Mouse (Mus musculus): Measurements from ENCODE around the gene Trappc6a.
"Not testable (repeated sequence)": the region's sequence is repeated elsewhere in the genome, so short reads cannot be mapped to it uniquely, and the experiment has no call there.

Gene Trappc6a

DNA sequence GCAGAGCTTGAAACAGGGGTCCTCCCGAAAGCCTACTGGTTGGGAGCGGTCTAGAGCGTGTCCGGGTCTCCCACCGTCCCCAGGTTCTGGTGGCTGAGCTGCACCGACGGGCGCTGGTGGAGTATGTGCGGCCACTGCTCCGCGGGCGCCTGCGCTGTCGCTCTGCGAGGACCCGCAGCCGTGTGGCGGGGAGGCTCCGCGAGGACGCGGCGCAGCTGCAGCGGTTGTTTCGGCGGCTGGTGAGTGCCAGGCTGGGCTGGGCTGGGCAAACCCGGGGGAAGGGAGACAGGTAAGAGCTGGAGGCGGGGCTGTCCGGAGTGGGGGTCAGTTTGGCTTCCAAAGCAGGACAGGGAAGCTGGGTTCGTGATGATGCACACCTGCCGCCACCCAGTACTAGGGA, 18.7 kb upstream of the Trappc6a start:
- DNase-seq (ENCODE audit: low spot score in 2 of 2) = no peak

DNA sequence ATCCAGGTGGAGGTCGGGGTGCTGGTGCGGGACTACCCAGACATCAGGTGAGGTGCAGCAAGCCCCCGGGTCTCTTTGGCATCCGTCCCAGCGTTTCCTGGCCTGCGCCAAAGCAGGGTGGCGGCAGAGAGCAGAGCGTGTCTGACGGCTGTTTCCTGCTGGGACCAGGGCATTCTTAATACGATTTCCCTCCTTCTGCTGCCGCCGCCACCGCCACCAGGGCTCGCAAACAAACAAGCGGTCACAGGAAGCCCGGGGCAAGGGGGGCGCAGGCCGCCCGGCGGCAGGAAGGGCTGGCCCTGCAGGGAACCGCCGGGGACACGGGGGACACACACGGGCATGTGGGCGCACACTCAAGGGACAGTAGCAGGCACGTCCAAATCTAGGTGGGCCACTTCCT, 16.5 kb upstream of the Trappc6a start:
- no peak for DNase-seq (ENCODE audit: low spot score in 2 of 2)

DNA sequence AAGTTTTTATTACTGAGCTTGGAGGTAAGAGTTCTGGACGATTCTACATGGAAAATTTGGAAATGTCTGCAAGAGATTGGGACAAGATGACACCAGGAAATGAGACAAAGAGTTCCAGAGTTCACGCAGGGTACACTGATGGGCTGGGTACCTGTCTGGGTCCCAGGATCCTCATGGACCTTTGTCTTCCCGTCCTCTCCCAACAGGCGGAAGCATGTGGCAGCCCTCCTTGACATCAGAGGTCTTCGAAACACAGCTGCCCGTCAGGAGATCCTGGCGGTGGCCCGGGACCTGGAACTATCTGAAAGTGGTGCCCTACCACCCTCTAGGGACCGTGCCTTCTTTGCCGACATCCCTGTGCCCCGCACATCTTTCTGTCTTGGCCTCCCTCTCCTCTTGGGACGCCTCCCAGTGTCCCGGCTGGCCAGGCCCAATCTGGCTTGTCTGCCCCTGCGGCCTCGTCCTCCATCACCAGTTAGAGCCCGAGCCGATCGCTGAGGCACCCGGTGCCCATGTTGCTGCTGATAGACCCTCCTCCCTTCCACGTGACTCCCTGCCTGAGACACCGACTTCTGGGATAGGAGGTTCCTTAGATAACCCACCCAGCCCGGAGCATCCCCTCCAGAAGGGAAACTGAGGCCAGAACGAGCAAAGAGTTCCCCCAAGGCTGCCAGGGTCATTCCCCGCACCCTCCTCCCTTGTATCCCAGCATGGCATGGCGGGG, 13.3 kb upstream of the Trappc6a start:
- DNase-seq (ENCODE audit: low spot score in 2 of 2) = no peak

DNA sequence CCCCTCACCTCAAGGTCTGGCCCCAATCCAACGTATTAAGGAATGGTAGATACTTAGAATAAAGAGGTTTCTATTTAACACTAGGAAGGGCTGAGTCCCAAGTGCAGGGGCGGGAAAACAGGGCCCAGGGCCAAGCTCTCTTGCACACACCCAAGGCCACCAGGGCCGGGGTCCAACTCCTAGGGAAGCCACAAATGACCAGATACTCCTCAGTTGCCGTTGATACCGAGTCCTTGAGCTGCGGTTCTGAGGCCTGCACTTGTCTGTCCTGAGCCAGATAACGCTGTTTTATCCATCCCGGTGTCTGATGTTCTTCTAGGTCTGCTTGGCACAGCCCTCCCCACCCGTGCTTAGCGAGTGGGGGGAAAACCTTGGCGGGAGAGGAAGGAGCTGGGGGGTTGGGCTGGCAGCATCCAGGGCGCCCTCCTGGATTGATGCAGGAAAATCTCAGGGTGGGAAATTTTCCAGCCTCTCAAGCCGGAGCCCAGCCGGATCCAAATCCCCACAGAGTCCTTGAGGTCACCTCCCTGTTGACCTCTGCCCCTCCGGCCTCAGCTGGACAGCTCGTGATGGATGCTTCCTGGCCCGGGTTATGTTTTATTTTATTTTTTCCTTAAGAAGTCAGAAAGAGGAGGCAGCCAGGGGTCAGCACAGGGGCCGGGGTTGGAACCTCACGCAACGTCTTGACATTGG, 12.5 kb upstream of the Trappc6a start:
- no peak for DNase-seq (ENCODE audit: low spot score in 2 of 2)

DNA sequence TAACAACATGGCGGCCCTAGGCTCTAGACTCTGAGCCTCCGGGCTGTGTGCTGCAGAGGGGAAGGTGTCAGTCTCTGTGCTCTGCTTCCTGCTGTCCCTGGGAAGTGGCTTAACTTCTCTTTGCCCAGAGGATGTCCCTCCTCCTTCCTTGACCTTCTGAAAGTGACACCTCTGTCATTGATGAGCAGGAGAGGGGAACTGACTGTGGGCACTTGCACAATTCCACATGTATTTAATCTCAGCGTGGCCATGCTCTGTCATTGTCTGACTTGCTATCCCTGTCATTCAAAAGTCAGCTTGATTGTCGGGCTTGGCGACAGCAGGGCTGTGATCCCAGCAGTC, 12.0 kb upstream of the Trappc6a start:
- DNase-seq (ENCODE audit: low spot score in 2 of 2) = no peak

DNA sequence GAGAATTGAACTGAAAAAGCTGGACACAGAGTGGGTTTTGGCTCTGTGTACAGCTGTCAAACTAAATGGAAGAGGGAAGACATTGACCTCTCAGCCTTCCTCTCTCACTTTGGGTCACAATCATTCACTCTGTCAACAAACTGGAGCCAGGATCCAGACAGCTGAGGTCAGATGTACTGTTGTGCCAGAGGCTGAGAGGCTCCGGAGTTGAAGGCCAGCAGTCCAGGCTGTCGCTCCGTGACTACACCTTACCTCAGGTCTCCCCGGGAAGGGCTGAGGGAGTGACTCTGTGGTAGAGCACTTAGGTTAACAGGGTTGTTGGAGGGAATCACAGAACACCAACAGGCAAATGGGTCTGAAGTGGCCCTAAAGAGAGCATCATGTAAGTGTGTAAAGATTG, 9.9 kb upstream of the Trappc6a start:
- no peak for DNase-seq (ENCODE audit: low spot score in 2 of 2)

DNA sequence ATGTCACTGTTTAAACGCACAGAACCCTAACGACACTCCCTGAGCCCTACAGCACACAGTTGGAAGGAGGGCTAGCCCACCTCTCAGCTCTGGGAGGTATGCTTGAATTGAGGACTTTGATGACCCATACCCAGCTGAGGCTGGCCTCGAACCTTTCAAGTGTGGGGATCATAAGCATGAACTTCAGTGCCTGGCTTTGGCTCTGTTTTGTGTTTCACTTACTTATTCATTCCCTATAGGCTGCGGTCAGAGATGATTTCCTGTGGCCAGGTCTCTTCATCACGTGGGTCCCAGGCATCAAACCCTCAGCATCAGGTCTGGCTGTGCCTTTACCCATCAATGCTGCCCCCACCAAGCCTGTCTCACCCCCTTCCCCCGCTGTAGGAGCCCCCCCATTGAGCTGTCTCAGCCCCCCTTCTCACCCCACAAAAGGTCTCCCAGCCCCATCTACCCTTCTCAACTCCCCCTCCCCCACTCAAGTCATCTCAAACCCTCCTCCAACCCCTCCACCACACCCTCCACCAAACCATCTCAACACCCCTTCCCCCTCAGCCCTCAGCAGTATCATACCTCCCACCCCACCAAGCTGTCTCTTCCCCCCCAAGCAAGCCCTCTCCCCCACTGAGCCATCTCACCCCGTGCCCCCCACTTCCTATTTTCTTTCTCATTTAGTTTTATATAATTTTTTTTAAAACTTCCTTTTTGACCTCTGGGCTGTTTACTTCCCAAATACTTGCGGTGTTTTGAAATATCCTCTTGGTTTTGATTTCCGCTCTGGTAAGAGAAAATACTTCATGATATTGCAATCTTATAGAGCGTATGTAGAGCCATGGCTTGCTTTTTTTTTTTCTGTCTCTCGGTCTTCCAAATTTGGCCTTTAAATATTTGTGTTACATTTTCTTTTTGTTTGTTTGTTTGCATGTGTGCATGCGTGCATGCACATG, 7.5 kb upstream of the Trappc6a start:
- DNase-seq (ENCODE audit: low spot score in 2 of 2) = no peak

DNA sequence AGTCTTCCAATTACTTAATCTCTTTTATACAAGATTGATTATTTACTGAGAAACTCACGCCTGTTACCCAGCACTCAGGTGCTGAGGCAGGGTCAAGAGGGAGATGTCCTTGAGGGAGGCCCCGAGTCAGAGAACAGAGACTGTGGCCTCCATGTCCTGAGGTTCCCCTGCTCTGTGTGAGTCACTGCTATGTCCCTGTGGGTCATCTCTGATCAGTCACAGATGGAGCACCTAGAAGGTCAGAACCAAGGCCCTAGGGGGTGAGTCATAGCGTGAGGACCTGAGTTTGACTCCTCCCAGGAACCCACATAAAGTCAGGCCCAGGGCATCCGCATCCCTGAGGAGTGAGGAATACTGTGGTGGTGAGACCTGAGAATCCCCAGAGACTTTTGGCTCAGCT, 6.5 kb upstream of the Trappc6a start:
- DNase-seq (ENCODE audit: low spot score in 2 of 2) = no peak

DNA sequence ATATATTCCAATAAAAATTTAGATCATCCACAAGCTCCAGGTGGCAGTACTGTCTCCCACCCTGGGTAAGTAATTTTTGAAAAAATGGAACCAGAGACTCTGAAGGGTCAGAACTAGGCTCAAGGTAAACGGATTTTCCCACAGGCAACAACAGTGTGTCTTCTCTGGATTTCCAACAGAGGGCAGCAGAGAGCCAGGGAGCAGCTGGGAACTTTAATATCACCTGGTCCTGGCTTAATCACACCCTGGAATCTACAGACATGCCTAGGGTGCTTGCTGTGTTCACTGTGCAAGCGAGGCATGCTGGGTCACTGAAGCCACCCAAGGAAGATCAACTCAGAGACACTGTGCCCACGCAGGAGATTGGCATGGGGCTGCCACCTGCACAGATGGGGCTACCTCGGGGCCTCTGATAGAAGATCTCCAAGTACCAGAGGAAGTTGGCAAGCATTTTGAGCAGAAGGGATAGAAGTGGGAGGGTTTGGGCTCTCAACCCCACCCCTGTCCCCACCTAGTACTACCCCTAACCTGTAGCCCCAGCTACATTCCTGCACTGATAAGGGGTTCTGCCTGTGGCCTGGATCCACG, 4.6 kb upstream of the Trappc6a start:
- no peak for DNase-seq (ENCODE audit: low spot score in 2 of 2)

DNA sequence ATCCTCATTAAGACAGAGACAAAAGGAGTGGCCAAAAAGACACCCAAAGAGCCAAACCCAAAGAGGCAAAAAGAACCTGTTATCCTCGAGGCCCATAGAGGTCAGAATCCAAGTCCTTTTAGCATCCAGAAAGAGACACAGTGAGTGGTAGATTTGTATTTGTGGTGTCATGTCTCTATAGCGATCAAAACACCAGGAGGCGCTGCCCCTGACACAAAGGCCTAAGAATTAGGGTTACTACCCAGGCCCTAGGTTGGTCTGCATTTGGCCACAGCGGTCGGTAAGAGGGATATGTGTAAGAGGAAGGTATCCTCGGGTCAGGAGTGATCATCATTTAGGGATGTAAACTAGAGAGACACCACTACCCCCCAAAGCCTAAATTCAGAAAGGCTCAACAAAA, 1.9 kb upstream of the Trappc6a start:
- DNase-seq (ENCODE audit: low spot score in 2 of 2) = no peak

DNA sequence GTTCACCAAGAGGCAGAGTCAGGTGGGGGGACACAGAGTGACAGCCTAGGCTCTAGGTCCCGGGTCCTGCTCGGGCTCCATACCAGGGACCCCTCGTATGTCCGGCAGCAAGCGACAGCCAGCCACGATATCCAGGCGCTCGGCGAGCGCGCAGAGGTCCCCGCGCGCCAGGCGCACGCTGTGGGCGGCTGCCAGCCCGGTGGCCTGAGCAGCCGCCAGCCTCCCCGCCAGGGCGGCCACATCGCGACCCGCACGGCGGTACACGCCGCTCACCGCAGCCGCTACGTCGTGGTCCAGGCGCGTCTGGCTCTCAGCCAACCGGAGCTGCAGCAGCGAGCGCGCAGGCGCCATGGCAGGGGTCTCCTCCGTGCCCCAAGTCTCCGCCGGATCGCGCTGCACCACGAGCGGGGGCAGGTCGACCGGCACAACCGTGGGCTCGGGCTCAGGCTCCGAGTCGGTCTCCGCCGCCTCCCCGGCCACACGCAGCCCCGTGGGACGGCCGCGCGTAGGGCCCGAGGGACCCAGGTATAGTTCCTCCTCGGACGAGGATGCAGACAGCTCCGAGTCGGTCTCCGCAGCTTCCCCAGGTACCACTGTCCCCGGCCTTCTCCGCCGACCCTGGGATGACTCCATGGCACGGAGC, 1.1 kb upstream of the Trappc6a start:
- DNase-seq (ENCODE audit: low spot score in 2 of 2) = no peak

DNA sequence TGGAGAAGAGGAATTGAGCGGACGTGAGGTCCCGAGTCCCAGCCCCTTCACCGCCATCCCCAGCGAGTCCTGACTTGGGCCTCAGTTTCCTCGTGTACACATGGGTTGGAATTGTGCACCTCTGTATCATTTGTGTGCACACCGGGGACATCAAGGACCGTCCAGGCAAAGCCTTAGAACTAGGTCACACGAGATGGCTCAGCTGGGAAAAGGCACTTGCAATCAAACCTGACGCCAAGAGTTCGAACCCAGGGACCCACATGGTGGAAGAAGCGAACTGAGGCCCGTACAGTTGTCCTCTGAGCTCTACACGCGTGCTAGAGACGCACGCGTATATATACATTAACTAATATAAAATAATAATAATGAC, 598 bp upstream of the Trappc6a start:
- DNase-seq (ENCODE audit: low spot score in 2 of 2) = no peak

DNA sequence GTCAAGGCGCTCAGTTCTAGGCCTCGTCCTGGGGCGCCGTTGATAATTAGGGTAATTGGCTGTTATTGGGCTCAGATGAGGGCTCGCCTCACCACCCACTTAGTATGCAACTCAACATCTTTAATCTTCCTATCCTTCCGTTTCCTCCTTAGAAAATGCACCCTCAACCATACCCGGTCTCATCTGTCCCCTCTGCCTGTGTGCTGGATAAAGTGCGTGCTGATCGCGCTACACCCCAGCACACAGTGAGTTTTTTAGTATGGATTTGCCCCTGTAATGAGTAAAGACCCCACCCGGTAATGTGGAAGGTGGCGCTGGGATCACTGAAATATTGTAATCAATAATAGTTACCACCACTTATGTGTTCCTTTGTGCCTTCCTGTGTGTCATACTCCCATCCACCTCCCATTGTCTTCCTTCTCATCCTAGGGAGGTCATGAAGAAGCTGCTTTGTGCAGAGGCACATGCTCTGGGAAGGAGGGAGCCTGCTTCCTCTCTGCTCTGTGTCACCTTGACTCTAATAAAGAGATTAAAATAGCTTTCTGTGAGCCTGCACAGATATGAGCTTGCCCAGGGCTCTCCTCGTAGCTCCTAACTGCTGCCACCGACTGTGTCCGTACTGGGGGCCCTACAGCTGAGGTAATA, 851 bp downstream of the Trappc6a start:
- DNase-seq (ENCODE audit: low spot score in 2 of 2) = no peak

DNA sequence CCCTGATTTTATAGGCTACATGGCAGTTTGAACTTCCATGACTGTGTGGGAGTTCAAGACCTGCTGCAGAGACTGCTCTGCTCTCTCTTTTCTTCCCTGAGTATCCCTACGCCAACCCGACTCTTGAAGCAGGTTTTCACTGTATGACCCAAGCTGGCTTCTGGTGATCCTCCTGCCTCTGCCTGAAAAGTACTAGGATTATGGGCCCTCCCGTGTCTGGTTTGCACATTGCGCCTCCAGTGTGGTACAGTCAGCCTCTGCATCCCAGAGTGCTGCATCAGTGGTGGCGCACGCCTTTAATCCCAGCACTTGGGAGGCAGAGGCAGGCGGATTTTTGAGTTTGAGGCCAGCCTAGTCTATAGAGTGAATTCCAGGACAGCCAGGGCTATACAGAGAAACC, 1.6 kb downstream of the Trappc6a start:
- DNase-seq (ENCODE audit: low spot score in 2 of 2) = no peak

DNA sequence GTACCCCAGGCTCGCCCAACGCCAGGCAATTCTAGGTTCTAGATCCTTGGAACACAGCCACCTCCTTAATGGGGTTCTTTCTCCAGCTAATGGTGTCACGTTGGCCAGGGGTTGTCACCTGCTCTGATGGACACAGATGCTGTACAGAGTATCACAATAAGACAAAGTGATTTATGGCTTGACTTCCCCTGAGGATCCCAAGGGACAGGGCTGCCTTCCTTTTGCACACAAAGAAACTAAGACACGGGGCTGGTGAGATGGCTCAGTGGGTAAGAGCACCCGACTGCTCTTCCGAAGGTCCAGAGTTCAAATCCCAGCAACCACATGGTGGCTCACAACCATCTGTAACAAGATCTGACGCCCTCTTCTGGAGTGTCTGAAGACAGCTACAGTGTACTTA, 3.7 kb downstream of the Trappc6a start:
- DNase-seq (ENCODE audit: low spot score in 2 of 2) = not testable (repeated sequence)

DNA sequence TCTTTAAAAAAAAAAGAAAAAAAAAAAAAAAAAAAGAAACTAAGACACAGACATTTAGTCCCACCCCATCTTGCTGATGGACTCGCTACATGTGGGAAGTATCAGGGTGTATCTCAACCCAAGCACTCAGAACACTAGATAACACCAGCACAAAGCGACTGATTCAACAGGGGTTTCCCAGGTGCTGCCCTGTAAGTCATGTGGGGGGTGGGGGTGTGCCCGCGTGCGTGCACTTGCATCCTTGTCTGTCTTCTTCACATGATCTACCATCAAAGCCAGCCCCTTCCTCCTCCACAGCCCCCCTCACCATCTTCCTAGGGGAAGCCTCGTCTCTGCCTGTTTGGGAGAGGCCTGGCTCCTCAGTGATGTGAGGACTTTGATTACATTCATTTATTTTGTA, 4.2 kb downstream of the Trappc6a start:
- DNase-seq (ENCODE audit: low spot score in 2 of 2) = no peak

DNA sequence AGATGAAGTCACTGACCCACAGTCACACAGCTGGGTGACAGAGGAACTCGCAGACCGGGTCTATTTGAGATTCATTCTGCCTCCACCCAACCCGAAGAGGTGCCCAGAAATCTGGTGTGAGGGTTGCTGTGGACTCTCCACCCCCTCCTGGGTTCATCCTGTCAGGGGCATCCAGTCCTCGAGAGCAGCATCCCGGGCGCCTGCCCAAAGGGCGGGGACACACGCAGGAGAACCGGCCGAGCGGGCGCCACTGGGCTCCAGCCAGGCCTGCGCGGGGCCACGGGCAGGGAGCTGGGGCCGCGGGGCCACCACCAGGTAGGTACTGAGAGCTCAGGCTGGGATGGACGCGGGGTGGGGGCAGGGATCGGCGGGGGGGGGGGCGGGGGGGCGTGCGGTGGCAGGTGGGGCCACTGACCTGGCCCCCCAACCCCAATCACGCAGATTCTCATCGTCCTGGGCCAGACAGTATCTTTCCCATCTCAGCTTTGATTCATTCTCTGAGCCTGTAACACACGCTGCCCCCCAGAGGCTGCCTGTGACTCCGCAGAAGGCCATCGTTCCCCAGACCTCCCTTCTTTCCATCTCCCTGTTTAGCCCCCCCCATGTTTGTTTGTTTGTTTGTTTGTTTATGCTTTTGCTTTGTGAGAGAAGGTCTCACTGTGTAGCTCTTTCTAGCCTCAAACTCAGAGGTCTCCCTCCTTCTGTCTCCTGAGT, 9.6 kb downstream of the Trappc6a start, which contains the start of gene Nkpd1:
TSS of gene Nkpd1 (plus strand) at position 187 of the 714 bp plus-strand sequence.
- DNase-seq (ENCODE audit: low spot score in 2 of 2) = no peak

DNA sequence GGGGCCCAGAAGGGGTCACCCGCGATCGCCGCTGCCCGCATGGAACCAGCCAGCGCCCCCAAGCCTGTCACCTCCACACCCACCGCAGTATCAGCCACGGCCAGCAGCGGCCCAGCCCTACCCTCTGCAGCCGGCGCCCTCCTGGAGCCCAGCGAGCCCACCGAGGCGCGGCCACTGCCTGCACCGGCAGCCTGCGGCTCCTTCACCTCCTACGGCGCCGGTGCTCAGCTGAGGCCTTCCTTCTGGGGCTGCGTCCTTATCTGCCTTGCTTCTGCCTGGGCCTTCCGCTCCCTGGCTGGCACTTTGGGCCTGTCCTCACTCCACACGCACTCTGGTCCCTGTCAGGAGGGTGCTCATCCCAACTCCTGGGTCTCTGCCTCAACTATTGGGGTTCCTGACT, 11.8 kb downstream of the Trappc6a start:
- DNase-seq (ENCODE audit: low spot score in 2 of 2) = no peak

DNA sequence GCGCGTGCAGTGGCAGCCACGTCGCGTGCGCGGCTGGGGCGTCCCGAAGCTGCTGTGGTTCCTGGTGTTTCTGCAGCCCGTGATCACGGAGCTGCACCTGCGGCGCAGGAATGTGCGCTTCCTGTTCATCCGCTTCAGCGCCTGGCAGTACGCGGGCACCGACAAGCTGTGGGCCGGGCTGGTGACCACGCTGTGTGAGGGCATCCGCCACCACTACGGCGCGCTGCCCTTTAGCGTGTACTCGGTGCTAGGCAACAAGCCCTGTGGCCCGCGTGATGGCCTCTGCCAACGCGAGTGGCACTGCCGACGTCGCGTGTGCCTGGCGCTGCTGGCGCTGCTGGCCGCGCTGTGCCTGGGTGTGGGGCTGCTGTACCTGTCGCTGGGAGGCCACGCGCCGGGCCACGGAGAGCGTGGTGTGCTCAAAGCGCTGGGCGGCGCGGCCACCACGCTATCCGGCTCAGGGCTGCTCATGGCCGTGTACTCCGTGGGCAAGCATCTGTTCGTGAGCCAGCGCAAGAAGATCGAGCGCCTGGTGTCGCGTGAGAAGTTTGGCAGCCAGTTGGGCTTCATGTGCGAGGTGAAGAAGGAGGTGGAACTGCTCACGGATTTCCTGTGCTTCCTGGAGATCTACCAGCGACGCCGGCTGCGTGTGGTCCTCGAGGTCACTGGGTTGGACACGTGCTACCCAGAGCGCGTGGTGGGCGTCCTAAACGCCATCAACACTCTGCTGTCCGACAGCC, 15.0 kb downstream of the Trappc6a start:
- no peak for DNase-seq (ENCODE audit: low spot score in 2 of 2)

Measured in frontal cortex, postnatal 25 days (tissue).